Mouse (Mus musculus) kidney, embryonic 14.5 days (tissue): Measurements from ENCODE around the gene Ndrg4. TPM values are rescaled to one million over a fixed set of nuclear protein-coding genes. Genes with fewer than 3 reads are reported as not detected.

Source experiments
- ATAC-seq: fragments of 200-750 bp; cut with Nextera tagmentation; 2 replicates; pipeline ENCODE4 v1.8.0; 2017; ENCODE audit warnings: moderate number of reproducible peaks, mild to moderate bottlenecking, moderate TSS enrichment, moderate library complexity; ENCODE audit not compliant: low FRiP score, low TSS enrichment
- H3K27ac ChIP-seq: fragments of 300-500 bp; sonication (generic); 2 replicates; pipeline ENCODE4 v1.5.1; 2014; ENCODE audit warnings: low read depth, mild to moderate bottlenecking, low read length, moderate library complexity, mixed read lengths
- H3K27me3 ChIP-seq: fragments of 300-500 bp; sonication (generic); 2 replicates; pipeline ENCODE4 v1.6.1; 2014; ENCODE audit warnings: mild to moderate bottlenecking, low read length; ENCODE audit not compliant: control insufficient read depth, insufficient read depth
- H3K36me3 ChIP-seq: fragments of 300-500 bp; sonication (generic); 2 replicates; pipeline ENCODE4 v1.6.1; 2014; ENCODE audit warnings: low read length, mixed read lengths; ENCODE audit not compliant: control insufficient read depth, insufficient read depth
- H3K4me1 ChIP-seq: fragments of 300-500 bp; sonication (generic); 2 replicates; pipeline ENCODE4 v1.6.1; 2014; ENCODE audit warnings: low read length, mixed read lengths; ENCODE audit not compliant: control insufficient read depth, insufficient read depth
- H3K4me2 ChIP-seq: fragments of 300-500 bp; sonication (generic); replicated peaks from 2 replicates; pipeline ENCODE4 v1.6.1; 2014; ENCODE audit warnings: low read depth, mild to moderate bottlenecking, low read length
- H3K4me3 ChIP-seq: fragments of 300-500 bp; sonication (generic); 2 replicates; pipeline ENCODE4 v1.5.1; 2014; ENCODE audit warnings: mild to moderate bottlenecking, low read length
- H3K9ac ChIP-seq: fragments of 300-500 bp; sonication (generic); 2 replicates; pipeline ENCODE4 v1.6.1; 2014; ENCODE audit warnings: low read depth, mild to moderate bottlenecking, low read length, moderate library complexity
- H3K9me3 ChIP-seq: fragments of 300-500 bp; sonication (generic); 2 replicates; pipeline ENCODE4 v1.6.1; 2016; ENCODE audit warnings: low read length; ENCODE audit not compliant: control insufficient read depth
- WGBS: fragments of 180-500 bp; shearing (Covaris S2); extraction: QIAGEN DNeasy Blood & Tissue Kit; methylation state at CpG from one replicate; pipeline ENCODE4 v1.1.7; 2014; 5-methylcytosine and 5-hydroxymethylcytosine counted together
- polyA plus RNA-seq: library from polyadenylated mRNA; unstranded; fragments of >200 nt; fragmentation: Nextera tagmentation; extraction: Ambion mirVana; gene quantifications from 2 replicates; pipeline ENCODE4 v1.2.1, GENCODE M21; 2014

The Ndrg4 gene
- polyA plus RNA-seq, 1 experiment from 2014 or later, result 11.4 TPM

DNA sequence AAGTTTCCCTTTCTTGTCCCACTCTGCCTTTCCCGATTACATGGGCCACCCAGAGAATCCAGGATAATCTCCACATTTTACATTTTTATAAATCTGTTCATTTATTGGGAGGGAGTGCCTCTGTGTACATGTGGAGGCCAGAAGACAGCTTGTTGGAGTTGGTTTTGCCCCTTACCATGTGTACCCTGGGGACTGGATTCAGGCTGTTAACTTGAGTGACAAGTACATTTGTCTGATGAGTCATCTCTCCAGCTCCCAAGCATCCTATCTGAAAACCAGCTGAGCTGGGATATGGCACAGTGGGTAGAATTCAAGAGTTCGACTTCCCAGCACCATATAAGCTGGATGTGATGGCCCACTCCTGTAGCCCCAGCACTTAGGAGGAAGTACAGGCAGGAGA, 6.8 kb upstream of the Ndrg4 start:
- peaks cover 10% of the 10 kb centered on the region for H3K27me3 ChIP-seq
- 72% methylated on average over 2 of the region's 2 CpGs for WGBS
- H3K4me1 ChIP-seq, result no peaks in the 10 kb centered on the region
- no peak for ATAC-seq
- H3K4me2 ChIP-seq, result no peak overlapping the region
- H3K4me3 ChIP-seq, result no peak overlapping the region
- H3K9ac ChIP-seq, result no peak overlapping the region
- no peak overlapping the region for H3K27ac ChIP-seq
- H3K36me3 ChIP-seq, result no peaks in the 10 kb centered on the region
- H3K9me3 ChIP-seq, result no peaks in the 10 kb centered on the region

DNA sequence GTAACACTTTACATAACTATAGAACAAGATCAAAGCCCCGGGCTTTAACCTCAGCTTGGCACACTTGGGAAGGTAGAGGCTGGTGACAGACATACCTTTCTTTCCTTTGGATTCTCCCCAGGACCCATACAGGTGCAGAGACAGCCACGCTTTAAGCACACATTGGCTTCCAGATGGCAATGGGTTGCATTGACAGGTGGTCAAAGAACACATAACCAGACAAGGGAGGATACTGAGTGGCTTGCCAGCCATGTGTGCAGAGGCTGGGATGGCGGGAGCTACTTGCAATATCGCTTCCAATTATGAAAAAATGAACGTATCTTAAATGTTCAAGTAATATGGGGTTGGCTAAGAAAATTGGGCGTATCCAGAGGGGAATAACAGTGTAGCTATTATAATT, 4.9 kb upstream of the Ndrg4 start:
- no peaks in the 10 kb centered on the region for H3K9me3 ChIP-seq
- H3K4me1 ChIP-seq, result no peaks in the 10 kb centered on the region
- H3K4me2 ChIP-seq, result no peak overlapping the region
- no peak overlapping the region for H3K27ac ChIP-seq
- 86% methylated on average over 6 of the region's 6 CpGs for WGBS
- no peak overlapping the region for H3K4me3 ChIP-seq
- H3K27me3 ChIP-seq, result peaks cover 29% of the 10 kb centered on the region
- H3K9ac ChIP-seq, result no peak overlapping the region
- no peaks in the 10 kb centered on the region for H3K36me3 ChIP-seq
- ATAC-seq, result no peak

DNA sequence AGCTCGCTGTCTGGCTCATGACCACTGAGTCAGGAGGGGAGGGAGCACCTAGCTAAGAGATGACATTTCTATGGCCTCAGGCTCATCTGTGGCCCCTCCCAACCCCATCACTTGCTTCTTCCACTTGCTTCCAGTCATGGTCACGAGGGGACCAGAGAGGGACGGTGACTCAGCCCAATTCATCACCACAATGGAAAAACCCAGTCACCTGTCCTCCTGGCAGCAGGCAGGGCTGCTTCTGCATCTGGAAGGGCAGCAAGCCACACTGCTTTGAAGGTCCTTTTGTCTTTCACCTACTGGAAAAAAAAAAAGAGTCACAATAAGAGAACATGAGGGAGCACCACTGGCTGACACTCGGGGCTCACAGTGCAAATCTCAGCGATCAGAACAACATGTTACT, 4.0 kb upstream of the Ndrg4 start:
- no peak for ATAC-seq
- 77% methylated on average over 5 of the region's 5 CpGs for WGBS
- no peak overlapping the region for H3K27ac ChIP-seq
- H3K4me3 ChIP-seq, result no peak overlapping the region
- peaks cover 39% of the 10 kb centered on the region for H3K27me3 ChIP-seq
- H3K9me3 ChIP-seq, result no peaks in the 10 kb centered on the region
- 0 out of 2 replicates have a peak, but pooled peaks cover under 1% of the 10 kb centered on the region for H3K4me1 ChIP-seq
- H3K9ac ChIP-seq, result no peak overlapping the region
- H3K4me2 ChIP-seq, result no peak overlapping the region
- no peaks in the 10 kb centered on the region for H3K36me3 ChIP-seq

DNA sequence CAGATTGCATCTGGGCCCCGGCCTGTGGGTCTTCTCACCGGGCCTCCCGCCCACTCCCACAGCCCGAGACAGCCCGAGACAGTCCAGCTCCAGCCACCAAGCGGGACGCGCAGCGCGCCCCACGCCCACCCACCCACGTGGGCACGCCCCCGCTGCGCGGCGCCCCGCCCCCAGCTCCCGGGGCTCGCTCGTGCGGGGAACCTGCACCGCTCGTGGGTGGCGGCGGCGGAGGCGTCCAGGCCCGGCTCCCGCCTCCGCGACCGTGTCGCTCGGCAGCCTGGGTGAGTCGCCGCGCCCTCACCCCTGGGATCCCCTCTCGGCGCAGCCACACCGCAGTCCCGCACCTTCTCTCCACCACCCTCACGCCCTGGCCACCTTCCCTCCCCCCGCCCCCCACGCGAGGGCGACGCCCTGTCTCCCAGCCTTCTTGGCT, 827 bp downstream of the Ndrg4 start:
- peak overlapping the region; percentile 43; the same call in 1 of the 2 replicates for H3K9ac ChIP-seq
- H3K4me3 ChIP-seq, result peak overlapping the region; percentile 60
- 2% methylated on average over 19 of the region's 48 CpGs for WGBS
- peak; percentile 72 for ATAC-seq
- H3K4me1 ChIP-seq, result 0 out of 2 replicates have a peak, but pooled peaks cover 5% of the 10 kb centered on the region
- H3K4me2 ChIP-seq, result peak overlapping the region; percentile 98
- H3K27me3 ChIP-seq, result peaks cover 54% of the 10 kb centered on the region
- no peak overlapping the region for H3K27ac ChIP-seq
- H3K36me3 ChIP-seq, result no peaks in the 10 kb centered on the region
- no peaks in the 10 kb centered on the region for H3K9me3 ChIP-seq

DNA sequence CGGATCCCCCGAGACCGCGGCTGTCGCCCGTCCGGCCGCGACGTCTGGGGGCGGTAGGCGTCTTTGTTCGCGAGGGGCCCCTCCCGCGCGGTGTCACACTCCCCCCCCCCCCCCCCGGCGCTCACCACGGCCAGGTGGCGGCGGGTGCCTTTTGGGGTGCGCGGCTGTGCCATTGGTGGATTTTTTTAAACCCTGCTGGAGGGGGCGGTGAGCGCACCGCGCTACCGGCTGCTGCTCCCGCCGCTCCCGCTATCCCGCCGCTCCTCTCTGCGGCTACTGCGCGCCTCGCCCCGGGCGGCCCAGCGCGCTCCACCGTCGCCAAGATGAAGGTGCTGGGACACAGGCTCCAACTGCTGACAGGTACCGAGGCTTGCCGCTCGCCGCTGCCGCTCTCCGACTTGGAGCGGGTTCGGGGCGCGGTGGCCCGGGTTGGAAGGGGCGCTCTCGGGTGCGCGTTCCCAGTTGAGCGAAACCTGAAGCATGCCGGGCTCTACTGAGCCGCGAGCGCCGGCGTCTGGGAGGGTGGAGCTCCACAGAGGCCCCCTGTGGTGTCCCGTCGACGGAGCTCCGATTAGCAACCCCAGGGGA, 1.3 kb downstream of the Ndrg4 start:
- peak overlapping the region; percentile 60 for H3K4me3 ChIP-seq
- peaks cover 53% of the 10 kb centered on the region for H3K27me3 ChIP-seq
- ATAC-seq, result peak; percentile 33; the same call in 1 of the 2 replicates
- H3K4me1 ChIP-seq, result 0 out of 2 replicates have a peak, but pooled peaks cover 5% of the 10 kb centered on the region
- H3K36me3 ChIP-seq, result no peaks in the 10 kb centered on the region
- H3K9ac ChIP-seq, result peak overlapping the region; percentile 43
- H3K4me2 ChIP-seq, result peak overlapping the region; percentile 98
- WGBS, result under 1% methylated on average over 56 of the region's 70 CpGs
- no peak overlapping the region for H3K27ac ChIP-seq
- no peaks in the 10 kb centered on the region for H3K9me3 ChIP-seq

DNA sequence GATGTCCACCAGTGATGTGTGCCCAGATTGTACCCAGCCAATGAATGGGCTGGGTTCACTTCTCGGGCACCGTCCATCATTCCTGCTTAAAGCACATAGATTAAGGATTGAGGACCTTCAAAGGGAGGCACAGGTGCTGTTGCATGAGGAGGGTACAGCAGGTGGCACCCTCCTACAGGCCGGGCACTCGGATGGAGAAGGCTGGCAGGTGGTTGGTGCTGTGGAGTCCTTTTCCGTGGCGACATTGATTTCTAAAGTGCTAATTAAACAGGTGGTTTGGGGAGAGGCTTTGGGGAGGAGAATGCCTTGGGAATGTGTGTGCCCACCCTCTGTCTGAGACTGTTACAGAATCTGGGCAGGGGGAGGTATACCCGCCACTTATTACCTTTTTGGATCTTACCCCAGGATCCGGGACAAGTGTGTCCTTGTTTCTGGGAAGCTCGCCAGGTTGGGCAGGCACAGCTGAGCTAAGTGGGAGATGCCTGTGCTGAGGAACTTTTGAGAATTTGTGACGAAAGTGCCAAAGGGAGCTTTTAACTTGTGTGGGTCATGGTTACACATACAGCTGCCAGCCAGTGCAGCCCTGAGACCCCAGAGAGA, 11.4 kb downstream of the Ndrg4 start:
- Histone ChIP-seq H3K27ac (no peak overlapping the region), H3K36me3 (no peaks in the 10 kb centered on the region), H3K4me2 (no peak overlapping the region), H3K4me1 (no peaks in the 10 kb centered on the region), H3K4me3 (no peak overlapping the region), H3K27me3 (no peaks in the 10 kb centered on the region), H3K9me3 (no peaks in the 10 kb centered on the region), H3K9ac (no peak overlapping the region)
- WGBS, result 77% methylated on average over 10 of the region's 10 CpGs
- ATAC-seq, result no peak

DNA sequence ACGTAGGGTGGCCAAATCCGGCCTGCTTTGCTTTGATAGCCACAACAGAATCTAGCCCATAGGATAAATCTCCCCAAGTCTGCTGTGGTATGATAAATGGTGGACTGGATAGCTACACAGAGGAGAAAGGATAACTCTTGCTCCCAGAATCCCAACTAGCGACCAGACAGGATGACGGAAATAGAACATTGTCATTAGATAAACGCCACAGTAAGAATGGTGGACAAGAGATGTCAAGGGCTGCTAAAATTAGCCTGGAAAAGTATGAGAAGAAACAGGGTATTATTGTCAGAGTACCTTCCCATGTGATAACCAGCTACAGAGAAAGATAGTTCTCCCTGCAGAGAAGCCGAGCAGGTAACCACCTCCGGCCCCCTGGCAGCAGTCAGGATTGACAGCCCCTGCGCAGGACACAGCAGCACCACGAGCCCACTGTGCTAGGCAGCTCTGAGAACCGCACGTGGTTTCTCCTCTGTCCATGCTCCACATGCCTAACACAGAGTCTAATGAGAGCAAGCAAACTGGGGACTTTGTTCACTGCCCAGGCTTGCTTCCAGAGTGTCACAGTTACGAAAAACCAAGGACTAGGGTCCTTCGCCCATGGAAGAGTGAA, 14.3 kb downstream of the Ndrg4 start:
- Histone ChIP-seq H3K9ac (no peak overlapping the region), H3K4me3 (no peak overlapping the region), H3K27ac (no peak overlapping the region), H3K27me3 (peaks cover 15% of the 10 kb centered on the region), H3K9me3 (no peaks in the 10 kb centered on the region), H3K4me2 (no peak overlapping the region), H3K36me3 (no peaks in the 10 kb centered on the region), H3K4me1 (no peaks in the 10 kb centered on the region)
- no peak for ATAC-seq
- WGBS, result 85% methylated on average over 13 of the region's 13 CpGs

DNA sequence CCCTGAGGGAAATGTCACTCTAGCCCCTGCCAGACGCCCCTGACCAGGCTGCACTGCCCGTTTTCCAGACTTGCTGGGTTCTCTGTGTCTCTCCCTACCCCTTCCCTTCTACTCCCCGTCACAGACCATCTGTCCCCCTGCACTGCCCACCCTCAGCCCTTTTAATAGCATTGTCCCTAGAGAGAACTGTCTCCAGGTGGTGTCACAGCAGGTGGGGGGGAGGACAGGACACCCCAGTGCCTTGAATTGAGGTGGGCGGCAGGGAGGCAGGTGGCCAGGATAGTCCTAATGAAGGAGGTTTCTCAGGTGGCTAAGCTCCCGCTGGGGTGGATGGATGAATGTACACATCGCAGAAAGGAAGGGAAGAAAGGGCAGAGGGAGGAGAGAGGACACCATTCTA, 17.9 kb downstream of the Ndrg4 start:
- Histone ChIP-seq H3K4me3 (no peak overlapping the region), H3K36me3 (no peaks in the 10 kb centered on the region), H3K27ac (no peak overlapping the region), H3K4me2 (no peak overlapping the region), H3K9me3 (no peaks in the 10 kb centered on the region), H3K27me3 (peaks cover 21% of the 10 kb centered on the region), H3K4me1 (no peaks in the 10 kb centered on the region), H3K9ac (no peak overlapping the region)
- WGBS, result 27% methylated on average over 6 of the region's 6 CpGs
- no peak for ATAC-seq

DNA sequence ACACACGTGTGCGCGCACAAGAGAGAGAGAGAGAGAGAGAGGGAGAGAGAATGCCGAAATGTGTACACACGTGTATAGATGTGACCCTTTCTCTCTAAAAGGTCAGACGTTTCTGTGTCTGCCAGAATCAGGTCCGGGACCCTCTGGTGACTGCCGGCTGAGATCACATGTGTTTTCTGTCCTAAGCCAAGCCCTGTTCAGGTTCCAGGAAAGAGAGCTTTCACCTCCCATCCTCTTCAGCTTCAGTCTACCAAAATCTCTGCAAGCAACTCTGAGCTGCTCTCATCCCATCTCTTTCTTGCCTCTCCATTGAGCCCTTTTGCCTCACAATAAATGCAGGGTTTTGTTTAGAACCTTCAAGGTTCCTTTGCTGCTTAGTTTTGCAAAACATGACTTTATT, 19.9 kb downstream of the Ndrg4 start:
- H3K4me2 ChIP-seq, result no peak overlapping the region
- ATAC-seq, result no peak
- no peak overlapping the region for H3K27ac ChIP-seq
- no peaks in the 10 kb centered on the region for H3K4me1 ChIP-seq
- no peak overlapping the region for H3K9ac ChIP-seq
- no peaks in the 10 kb centered on the region for H3K36me3 ChIP-seq
- 60% methylated on average over 8 of the region's 8 CpGs for WGBS
- peaks cover 21% of the 10 kb centered on the region for H3K27me3 ChIP-seq
- H3K9me3 ChIP-seq, result no peaks in the 10 kb centered on the region
- H3K4me3 ChIP-seq, result no peak overlapping the region
